Mouse (Mus musculus) forebrain, embryonic 12.5 days (tissue): Measurements from ENCODE around the gene Medag. TPM values are rescaled to one million over a fixed set of nuclear protein-coding genes. Genes with fewer than 3 reads are reported as not detected.

Experiments used
- ATAC-seq: fragments of 200-750 bp; cut with Nextera tagmentation; 2 replicates; pipeline ENCODE4 v1.8.0; 2017; ENCODE audit warnings: moderate TSS enrichment; ENCODE audit not compliant: low FRiP score
- H3K27ac ChIP-seq: fragments of 300-500 bp; sonication (generic); 2 replicates; pipeline ENCODE4 v1.5.1; 2016; ENCODE audit warnings: mild to moderate bottlenecking
- H3K27me3 ChIP-seq: fragments of 300-500 bp; sonication (generic); 2 replicates; pipeline ENCODE4 v1.6.1; 2016; ENCODE audit warnings: mild to moderate bottlenecking
- H3K36me3 ChIP-seq: fragments of 300-500 bp; sonication (generic); replicated peaks from 2 replicates; pipeline ENCODE4 v1.6.1; 2016; ENCODE audit warnings: mild to moderate bottlenecking
- H3K4me1 ChIP-seq: fragments of 300-500 bp; sonication (generic); 2 replicates; pipeline ENCODE4 v1.6.1; 2016
- H3K4me2 ChIP-seq: fragments of 300-500 bp; sonication (generic); 2 replicates; pipeline ENCODE4 v1.6.1; 2016; ENCODE audit warnings: mild to moderate bottlenecking, moderate library complexity
- H3K4me3 ChIP-seq: fragments of 300-500 bp; sonication (generic); replicated peaks from 2 replicates; pipeline ENCODE4 v1.5.1; 2016; ENCODE audit warnings: mild to moderate bottlenecking
- H3K9ac ChIP-seq: fragments of 300-500 bp; sonication (generic); 2 replicates; pipeline ENCODE4 v1.6.1; 2016; ENCODE audit warnings: mild to moderate bottlenecking
- H3K9me3 ChIP-seq: fragments of 300-500 bp; sonication (generic); 2 replicates; pipeline ENCODE4 v1.6.1; 2016
- WGBS: fragments of 180-500 bp; shearing (Covaris S2); methylation state at CpG from one replicate; pipeline ENCODE4 v1.1.7; 2016; 5-methylcytosine and 5-hydroxymethylcytosine counted together
- polyA plus RNA-seq: library from polyadenylated mRNA; unstranded; fragments of >200 nt; fragmentation: Nextera tagmentation; extraction: Ambion mirVana; gene quantifications from 2 replicates; pipeline ENCODE4 v1.2.1, GENCODE M21; 2016

The Medag gene
- polyA plus RNA-seq, 1 experiment from 2014 or later = 1.3 TPM

DNA sequence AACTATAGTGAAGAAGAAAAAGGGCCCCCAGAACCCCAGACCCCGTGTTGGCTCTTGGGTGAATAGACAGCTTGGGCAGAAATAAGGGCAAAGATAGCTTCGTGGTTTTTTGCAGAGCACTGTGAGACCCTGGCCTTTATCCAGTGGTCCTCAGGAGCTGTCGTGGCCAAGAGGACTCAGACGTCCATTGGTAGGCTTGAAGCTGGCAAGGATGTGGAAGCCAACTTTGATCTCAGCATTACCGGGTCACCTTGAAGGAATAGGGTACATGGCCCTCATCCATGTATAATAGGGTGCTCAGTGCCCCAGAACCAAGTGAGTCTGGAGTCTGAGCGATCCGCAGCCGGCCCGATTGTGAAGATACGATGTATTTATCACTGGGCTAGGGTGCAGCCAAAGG, 1.1 kb downstream of the Medag start:
- Histone ChIP-seq H3K4me1 (peaks cover 16% of the 10 kb centered on the region), H3K36me3 (no peaks in the 10 kb centered on the region), H3K9ac (no peak overlapping the region), H3K4me3 (no peak overlapping the region), H3K27ac (no peak overlapping the region), H3K27me3 (peaks cover 28% of the 10 kb centered on the region), H3K4me2 (no peak overlapping the region), H3K9me3 (no peaks in the 10 kb centered on the region)
- no peak for ATAC-seq
- WGBS = 90% methylated on average over 10 of the region's 10 CpGs

DNA sequence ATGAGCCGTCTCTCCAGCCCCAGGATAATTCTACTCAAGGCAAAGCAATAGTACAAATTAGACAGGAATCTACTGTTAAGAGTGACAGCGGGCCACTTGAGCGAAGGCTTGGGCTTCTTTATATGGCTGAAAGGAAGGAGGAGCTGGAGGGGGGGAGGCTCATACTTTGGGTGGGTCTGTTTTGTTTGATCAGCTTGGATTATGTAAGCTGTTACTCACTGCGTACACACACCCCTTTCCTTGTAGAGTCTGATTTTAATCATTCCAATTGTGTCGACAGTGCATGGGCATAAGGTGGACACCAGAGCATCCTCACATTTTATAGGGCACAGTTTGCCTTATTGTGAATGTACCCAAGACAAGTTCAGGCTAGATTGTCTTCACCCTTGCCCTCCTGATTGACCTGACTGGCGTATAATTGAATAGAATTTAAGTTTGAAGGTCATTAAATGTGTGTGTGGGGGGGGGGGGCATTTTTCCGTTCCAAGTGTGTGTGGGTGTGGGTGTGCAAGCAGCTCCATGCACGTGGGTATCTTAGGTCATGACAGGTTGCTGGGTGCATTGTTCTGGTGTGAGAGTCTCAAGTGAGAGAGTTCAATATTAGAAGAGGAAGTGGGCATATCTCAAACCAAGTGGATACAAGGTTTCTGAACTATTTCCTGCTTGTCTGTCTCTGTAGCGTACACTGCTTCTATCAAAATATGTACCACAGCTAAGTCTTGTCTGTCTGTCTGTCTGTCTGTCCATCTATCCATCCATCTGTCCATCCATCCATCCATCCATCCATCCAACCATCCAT, 3.0 kb downstream of the Medag start:
- 81% methylated on average over 9 of the region's 9 CpGs for WGBS
- Histone ChIP-seq H3K9me3 (no peaks in the 10 kb centered on the region), H3K27me3 (peaks cover 28% of the 10 kb centered on the region), H3K27ac (no peak overlapping the region), H3K4me2 (no peak overlapping the region), H3K4me1 (peaks cover 16% of the 10 kb centered on the region), H3K9ac (no peak overlapping the region), H3K36me3 (no peaks in the 10 kb centered on the region), H3K4me3 (no peak overlapping the region)
- ATAC-seq = no peak

DNA sequence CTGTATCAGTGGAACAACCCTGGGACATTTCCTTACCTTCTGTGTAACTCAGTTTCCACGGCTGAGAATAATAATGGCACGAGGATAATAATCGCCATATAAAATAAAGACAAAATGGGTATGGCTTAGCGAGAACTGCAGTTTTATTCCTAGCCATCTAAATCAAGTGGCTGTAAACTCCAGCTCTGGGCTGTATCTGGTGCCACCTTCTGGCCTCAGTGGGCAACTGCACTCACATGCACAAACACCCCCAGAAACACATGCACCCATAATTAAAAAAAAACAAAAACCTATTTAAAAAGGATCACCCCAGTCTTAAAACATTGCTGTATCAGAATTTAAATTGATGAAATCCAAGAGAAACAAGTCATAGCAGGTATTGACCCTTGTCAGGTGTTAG, 5.8 kb downstream of the Medag start:
- Histone ChIP-seq H3K27me3 (peaks cover 9% of the 10 kb centered on the region), H3K9me3 (no peaks in the 10 kb centered on the region), H3K27ac (no peak overlapping the region), H3K9ac (no peak overlapping the region), H3K36me3 (no peaks in the 10 kb centered on the region), H3K4me1 (peaks cover 2% of the 10 kb centered on the region; the same call in 1 of the 2 replicates), H3K4me3 (no peak overlapping the region), H3K4me2 (no peak overlapping the region)
- 94% methylated on average over 4 of the region's 4 CpGs for WGBS
- ATAC-seq = no peak

DNA sequence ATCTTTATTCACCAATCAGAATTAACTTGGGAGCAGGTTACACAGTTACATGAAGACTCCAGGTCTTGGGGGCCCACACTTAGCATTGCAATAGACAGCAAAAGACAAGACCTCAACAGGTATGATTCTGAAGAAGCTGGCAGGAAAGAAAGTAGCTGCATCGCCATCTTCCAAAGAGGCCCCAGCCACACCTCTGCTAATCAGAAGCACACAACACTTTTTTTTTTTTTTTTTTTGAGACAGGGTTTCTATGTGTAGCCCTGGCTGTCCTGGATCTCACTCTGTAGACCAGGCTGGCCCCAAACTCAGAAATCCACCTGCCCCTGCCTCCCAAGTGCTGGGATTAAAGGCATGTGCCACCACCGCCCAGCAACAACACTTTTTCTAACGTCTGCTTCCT, 15.0 kb downstream of the Medag start:
- no peak overlapping the region for H3K27ac ChIP-seq
- H3K9ac ChIP-seq = no peak overlapping the region
- H3K27me3 ChIP-seq = no peaks in the 10 kb centered on the region
- WGBS = 97% methylated on average over 3 of the region's 3 CpGs
- H3K4me2 ChIP-seq = no peak overlapping the region
- H3K9me3 ChIP-seq = no peaks in the 10 kb centered on the region
- ATAC-seq = no peak
- no peak overlapping the region for H3K4me3 ChIP-seq
- H3K36me3 ChIP-seq = no peaks in the 10 kb centered on the region
- peaks cover 14% of the 10 kb centered on the region for H3K4me1 ChIP-seq

DNA sequence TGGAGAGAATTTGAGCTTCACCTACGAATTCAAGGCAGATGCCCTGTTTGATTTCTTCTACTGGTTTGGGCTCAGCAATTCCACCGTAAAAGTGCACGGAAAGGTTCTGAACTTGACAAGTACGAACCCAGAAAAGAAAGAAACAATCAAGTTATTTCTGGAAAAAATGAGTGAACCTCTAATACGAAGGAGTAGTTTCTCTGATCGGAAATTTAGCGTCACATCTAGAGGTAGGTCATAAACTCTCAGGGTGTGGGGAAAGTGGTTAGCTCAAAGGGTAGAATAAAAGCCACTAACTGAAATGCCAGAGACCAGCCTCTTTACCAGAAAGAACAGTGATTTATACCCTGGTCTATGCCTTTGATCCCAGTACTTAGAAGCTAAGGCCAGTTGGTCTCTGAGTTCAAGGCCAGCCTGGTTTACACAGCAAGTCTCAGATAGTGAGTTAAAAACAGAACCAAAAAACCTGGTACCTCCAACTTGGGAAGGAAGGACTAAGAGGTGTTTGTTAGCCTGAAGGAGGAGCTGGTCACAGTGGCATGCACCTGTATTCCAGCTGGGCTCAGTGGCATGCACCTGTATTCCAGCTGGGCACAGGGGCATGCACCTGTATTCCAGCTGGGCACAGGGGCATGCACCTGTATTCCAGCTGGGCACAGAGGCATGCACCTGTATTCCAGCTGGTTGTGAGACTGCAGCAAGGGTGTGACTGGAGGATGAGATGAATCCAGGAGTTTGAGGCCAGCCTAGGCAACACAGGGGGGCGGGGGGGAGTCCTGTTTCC, 15.9 kb downstream of the Medag start:
- Histone ChIP-seq H3K4me1 (peaks cover 14% of the 10 kb centered on the region), H3K9me3 (no peaks in the 10 kb centered on the region), H3K27me3 (no peaks in the 10 kb centered on the region), H3K9ac (no peak overlapping the region), H3K36me3 (no peaks in the 10 kb centered on the region), H3K4me2 (no peak overlapping the region), H3K27ac (peak overlapping the region; percentile 85; the same call in 1 of the 2 replicates), H3K4me3 (no peak overlapping the region)
- WGBS = 94% methylated on average over 8 of the region's 8 CpGs
- no peak for ATAC-seq

DNA sequence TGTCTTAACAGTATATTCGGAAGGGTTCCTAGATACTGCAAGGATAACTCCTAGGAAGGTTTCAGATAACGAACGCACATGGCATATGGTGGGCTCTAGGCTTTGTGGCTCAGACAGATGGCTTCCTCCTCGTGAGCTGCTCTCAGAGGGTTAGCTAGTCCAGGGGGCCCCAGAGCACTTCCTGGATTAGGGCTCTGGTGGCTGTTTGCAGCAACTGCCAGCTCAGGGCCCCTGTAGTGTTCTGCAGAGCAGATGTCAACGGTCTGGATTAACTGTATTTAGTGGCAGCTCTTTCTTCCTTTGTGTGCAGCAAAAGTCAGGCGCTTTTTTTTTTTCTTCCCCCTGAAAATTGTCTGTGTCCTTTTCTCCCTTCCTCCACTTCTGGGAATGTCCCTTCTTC, 16.8 kb downstream of the Medag start:
- 0 out of 2 replicates have a peak overlapping the region, but pooled peaks have one; percentile 17 for H3K9ac ChIP-seq
- peaks cover 14% of the 10 kb centered on the region for H3K4me1 ChIP-seq
- no peak overlapping the region for H3K4me3 ChIP-seq
- peak overlapping the region; percentile 85 for H3K27ac ChIP-seq
- H3K9me3 ChIP-seq = no peaks in the 10 kb centered on the region
- no peaks in the 10 kb centered on the region for H3K36me3 ChIP-seq
- peak; percentile 88 for ATAC-seq
- H3K27me3 ChIP-seq = no peaks in the 10 kb centered on the region
- peak overlapping the region; percentile 29 for H3K4me2 ChIP-seq
- WGBS = 5% methylated on average over 6 of the region's 6 CpGs

DNA sequence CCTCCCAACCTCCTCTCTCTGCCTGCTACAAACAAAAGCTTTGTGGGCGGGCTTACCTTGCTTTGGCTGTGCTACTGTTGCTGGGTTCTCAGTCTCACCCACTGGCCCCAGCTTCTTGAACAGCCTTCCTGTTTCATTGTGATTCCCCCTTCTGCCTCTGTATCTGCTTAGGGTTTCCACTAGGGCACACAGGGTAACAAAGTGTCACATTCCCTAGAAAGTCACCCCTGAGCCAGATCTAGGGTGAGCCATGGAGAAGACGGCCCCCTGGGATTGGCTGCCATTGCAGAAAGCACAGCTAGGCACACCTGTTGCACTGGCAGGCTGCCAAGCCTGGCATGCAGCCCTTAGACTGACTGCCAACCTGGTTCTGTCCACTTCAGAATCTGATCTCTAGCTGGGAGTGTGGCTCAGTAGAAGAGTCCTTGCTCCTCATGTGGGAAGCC, 17.3 kb downstream of the Medag start:
- Histone ChIP-seq H3K4me2 (peak overlapping the region; percentile 29; the same call in 1 of the 2 replicates), H3K4me3 (no peak overlapping the region), H3K27ac (peak overlapping the region; percentile 85), H3K4me1 (peaks cover 14% of the 10 kb centered on the region), H3K36me3 (no peaks in the 10 kb centered on the region), H3K27me3 (no peaks in the 10 kb centered on the region), H3K9ac (0 out of 2 replicates have a peak overlapping the region, but pooled peaks have one; percentile 17), H3K9me3 (no peaks in the 10 kb centered on the region)
- ATAC-seq = peak; percentile 51; the same call in 1 of the 2 replicates
- WGBS = 29% methylated on average over 2 of the region's 2 CpGs

DNA sequence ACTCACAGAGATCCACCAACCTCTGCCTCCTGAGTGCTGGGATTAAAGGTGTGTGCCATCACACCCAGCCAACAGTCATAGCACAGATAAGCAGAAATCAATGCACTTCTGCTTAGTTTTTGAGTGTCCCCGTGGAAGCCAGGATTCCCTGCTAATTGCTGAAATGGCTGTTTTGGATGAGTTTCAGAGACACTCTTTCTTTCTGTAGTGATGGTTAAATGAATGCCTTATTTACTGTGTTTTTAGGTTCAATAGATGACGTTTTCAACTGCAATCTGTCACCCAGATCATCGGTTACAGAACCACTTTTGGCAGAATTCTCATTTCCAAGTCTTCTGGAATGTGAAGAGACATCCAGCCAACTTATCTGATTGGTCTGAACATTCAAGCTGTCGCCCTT, 18.0 kb downstream of the Medag start:
- Histone ChIP-seq H3K9me3 (no peaks in the 10 kb centered on the region), H3K4me2 (no peak overlapping the region), H3K36me3 (no peaks in the 10 kb centered on the region), H3K4me3 (no peak overlapping the region), H3K9ac (no peak overlapping the region), H3K4me1 (peaks cover 19% of the 10 kb centered on the region), H3K27ac (peak overlapping the region; percentile 85), H3K27me3 (no peaks in the 10 kb centered on the region)
- 85% methylated on average over 4 of the region's 4 CpGs for WGBS
- no peak for ATAC-seq

DNA sequence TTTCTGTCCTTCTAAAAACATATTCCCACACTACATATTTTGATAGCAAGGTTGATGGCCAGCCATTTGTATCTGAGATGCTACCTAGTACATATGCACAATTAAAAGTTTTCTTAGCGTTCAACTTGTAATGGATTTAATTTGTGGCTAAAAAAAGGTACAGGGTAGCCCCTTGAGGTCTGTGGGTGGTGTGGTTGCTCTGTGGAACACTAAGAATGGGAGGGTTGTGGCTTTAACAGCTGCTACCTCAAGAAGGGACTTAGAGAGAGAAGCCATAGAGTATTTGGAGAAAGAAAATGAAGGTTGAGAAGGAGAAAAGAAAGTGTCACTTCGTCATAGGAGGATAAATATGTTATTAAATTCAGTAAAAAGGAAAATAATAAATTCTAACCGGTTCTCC, 19.4 kb downstream of the Medag start:
- Histone ChIP-seq H3K36me3 (no peaks in the 10 kb centered on the region), H3K27me3 (no peaks in the 10 kb centered on the region), H3K4me3 (no peak overlapping the region), H3K4me1 (peaks cover 21% of the 10 kb centered on the region), H3K9me3 (no peaks in the 10 kb centered on the region), H3K4me2 (no peak overlapping the region), H3K9ac (no peak overlapping the region), H3K27ac (no peak overlapping the region)
- no peak for ATAC-seq
- 90% methylated on average over 3 of the region's 3 CpGs for WGBS

DNA sequence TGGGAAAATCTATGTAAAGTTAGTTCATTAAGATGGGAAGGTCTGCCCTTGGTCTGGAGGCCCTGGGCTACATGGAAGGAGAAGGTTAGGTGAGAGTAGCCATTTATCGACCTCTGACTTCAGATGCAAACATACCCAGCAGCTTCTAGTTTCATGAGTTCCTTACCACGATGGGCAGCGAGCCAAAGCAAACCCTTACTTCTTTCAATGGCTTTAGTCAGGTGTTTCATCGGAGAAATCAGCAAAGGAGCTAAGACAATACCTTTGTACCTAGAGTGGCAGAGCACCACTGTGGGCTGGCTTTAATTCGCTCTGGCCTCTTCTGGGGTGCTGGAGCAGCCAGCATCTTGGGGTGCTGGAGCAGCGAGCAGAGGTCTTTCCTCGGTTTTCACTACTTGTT, 22.1 kb downstream of the Medag start:
- H3K36me3 ChIP-seq = no peaks in the 10 kb centered on the region
- no peak for ATAC-seq
- peaks cover 15% of the 10 kb centered on the region for H3K4me1 ChIP-seq
- no peaks in the 10 kb centered on the region for H3K9me3 ChIP-seq
- no peak overlapping the region for H3K4me2 ChIP-seq
- no peak overlapping the region for H3K27ac ChIP-seq
- no peaks in the 10 kb centered on the region; the same call in 1 of the 2 replicates for H3K27me3 ChIP-seq
- no peak overlapping the region for H3K9ac ChIP-seq
- H3K4me3 ChIP-seq = no peak overlapping the region
- WGBS = 69% methylated on average over 7 of the region's 7 CpGs

DNA sequence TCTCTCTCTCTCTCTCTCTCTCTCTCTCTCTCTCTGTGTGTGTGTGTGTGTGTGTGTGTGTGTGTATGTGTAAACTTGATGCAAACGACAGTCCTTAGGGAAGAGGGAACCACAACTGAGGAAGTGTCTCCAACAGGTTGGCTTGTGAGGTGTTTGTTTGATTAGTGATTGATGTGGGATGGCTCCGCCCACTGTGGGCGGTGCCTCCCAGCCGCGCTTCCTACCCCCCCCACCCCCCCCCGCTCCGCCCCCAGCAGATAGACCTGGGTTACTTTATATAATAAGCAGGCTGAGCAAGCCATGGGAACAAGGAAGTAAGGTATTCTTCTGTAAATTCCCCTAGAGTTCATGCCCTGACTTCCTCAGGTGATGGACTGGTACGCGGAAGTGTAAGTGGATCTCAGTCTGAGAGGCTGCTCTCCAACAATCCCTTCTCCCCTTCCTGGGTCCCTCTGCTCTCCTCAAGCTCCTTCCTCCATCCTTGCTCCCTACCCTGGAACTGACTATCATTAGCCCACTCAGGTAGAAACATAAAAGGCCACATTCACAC, 22.7 kb downstream of the Medag start:
- H3K9ac ChIP-seq = no peak overlapping the region
- H3K4me3 ChIP-seq = no peak overlapping the region

DNA sequence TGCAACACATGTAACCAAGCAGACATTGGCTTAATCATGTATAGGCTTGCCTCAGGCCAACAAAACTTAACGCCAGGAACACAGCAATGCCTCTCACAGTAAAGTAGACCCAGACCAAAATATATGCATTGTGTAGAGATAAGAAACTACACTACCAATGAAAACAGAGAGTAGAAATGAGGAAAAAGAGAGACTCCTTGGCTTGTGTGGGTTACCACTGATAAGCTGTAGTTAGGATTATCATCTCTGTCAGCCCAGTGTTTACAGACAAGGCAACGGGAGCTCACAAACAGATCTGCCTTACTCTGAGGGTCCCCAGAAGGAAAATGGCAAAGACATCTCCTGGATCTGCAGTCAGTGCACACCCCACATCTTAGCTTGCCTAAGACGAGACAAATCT, 25.0 kb downstream of the Medag start:
- Histone ChIP-seq H3K9ac (no peak overlapping the region), H3K36me3 (no peaks in the 10 kb centered on the region), H3K4me1 (peaks cover 36% of the 10 kb centered on the region), H3K9me3 (no peaks in the 10 kb centered on the region), H3K27ac (no peak overlapping the region), H3K4me2 (no peak overlapping the region), H3K4me3 (no peak overlapping the region), H3K27me3 (no peaks in the 10 kb centered on the region; the same call in 1 of the 2 replicates)
- ATAC-seq = no peak
- WGBS = 83% methylated on average over 3 of the region's 3 CpGs

More for the DNA sequence above, 22.7 kb downstream of the Medag start:
- ATAC-seq = no peak
- no peaks in the 10 kb centered on the region for H3K9me3 ChIP-seq
- peaks cover 15% of the 10 kb centered on the region for H3K4me1 ChIP-seq
- no peaks in the 10 kb centered on the region; the same call in 1 of the 2 replicates for H3K27me3 ChIP-seq
- 29% methylated on average over 9 of the region's 9 CpGs for WGBS
- no peak overlapping the region for H3K4me2 ChIP-seq
- H3K36me3 ChIP-seq = no peaks in the 10 kb centered on the region
- H3K27ac ChIP-seq = no peak overlapping the region
